Mouse (Mus musculus) ES-E14 (cell line): Measurements from ENCODE around the gene Mest. TPM values are rescaled to one million over a fixed set of nuclear protein-coding genes. Genes with fewer than 3 reads are reported as not detected.

Experiments used
- DNase-seq: peaks from one replicate; pipeline ENCODE4 v3.0.0-alpha.2; 2013; ENCODE audit warnings: low read depth, low spot score
- H3K27ac ChIP-seq: 2 replicates; pipeline ENCODE4 v1.5.1; 2012; ENCODE audit warnings: low read depth, mild to moderate bottlenecking, low read length, moderate library complexity, mixed read lengths; ENCODE audit not compliant: poor library complexity, insufficient read depth, severe bottlenecking
- H3K36me3 ChIP-seq: 2 replicates; pipeline ENCODE4 v1.6.1; 2012; ENCODE audit warnings: mild to moderate bottlenecking, low read length, moderate library complexity, mixed read lengths; ENCODE audit not compliant: control insufficient read depth, poor library complexity, insufficient read depth, severe bottlenecking
- H3K4me1 ChIP-seq, 2 experiments: fragments of 150-350 bp in 1 of 2; sonication (generic) in 1 of 2; 2 replicates each; pipeline ENCODE4 v1.6.1; 2012; ENCODE audit warnings: low read length in 2 of 2, mild to moderate bottlenecking in 1 of 2, mixed read lengths in 1 of 2; ENCODE audit not compliant: control insufficient read depth in 2 of 2, insufficient read depth in 2 of 2, poor library complexity in 1 of 2
- H3K4me3 ChIP-seq, 2 experiments: fragments of 150-350 bp in 1 of 2; sonication (generic) in 1 of 2; 2 replicates each; pipeline ENCODE4 v1.5.1; 2012; ENCODE audit warnings: low read length in 2 of 2, low read depth in 1 of 2, mild to moderate bottlenecking in 1 of 2, mixed read lengths in 1 of 2; ENCODE audit not compliant: insufficient read depth in 1 of 2, poor library complexity in 1 of 2, severe bottlenecking in 1 of 2
- H3K9ac ChIP-seq: 2 replicates; pipeline ENCODE4 v1.6.1; 2012; ENCODE audit warnings: low read depth, mild to moderate bottlenecking, low read length, mixed read lengths; ENCODE audit not compliant: poor library complexity, insufficient read depth, severe bottlenecking
- H3K9me3 ChIP-seq: fragments of 150-350 bp; sonication (generic); 2 replicates; pipeline ENCODE4 v1.6.1; 2012; ENCODE audit warnings: low read depth, mild to moderate bottlenecking, low read length; ENCODE audit not compliant: control insufficient read depth, insufficient read depth
- CHD2 ChIP-seq: IDR thresholded peaks from 2 replicates; pipeline ENCODE4 v1.6.1; 2014; ENCODE audit warnings: mild to moderate bottlenecking, low read depth, low read length, inconsistent platforms
- HCFC1 ChIP-seq: IDR thresholded peaks from 2 replicates; pipeline ENCODE4 v1.6.1; 2012; ENCODE audit warnings: low read length, inconsistent platforms, borderline replicate concordance; ENCODE audit not compliant: insufficient read depth
- MAFK ChIP-seq: IDR thresholded peaks from 2 replicates; pipeline ENCODE4 v1.6.1; 2014; ENCODE audit warnings: mild to moderate bottlenecking, low read depth, low read length, inconsistent platforms; ENCODE audit not compliant: insufficient read depth
- ZC3H11A ChIP-seq: IDR thresholded peaks from 2 replicates; pipeline ENCODE4 v1.6.1; 2012; ENCODE audit warnings: low read depth, mild to moderate bottlenecking, inconsistent platforms, low read length, borderline replicate concordance
- ZNF384 ChIP-seq: IDR thresholded peaks from 2 replicates; pipeline ENCODE4 v1.6.1; 2012; ENCODE audit warnings: low read depth, low read length, inconsistent platforms
- in situ Hi-C, 2 experiments: fragments of 600-800 bp; cut with MboI; formaldehyde crosslinking; loops; one replicate each; pipeline ENCODE4 v1.15.1; 2025; ENCODE audit warnings: low sequenced_read_pairs in 2 of 2, inconsistent platforms in 1 of 2; ENCODE audit not compliant: unreplicated experiment in 2 of 2
- total RNA-seq: library from RNA; depleted of rRNA; stranded (reverse); fragments of 300-350 nt; gene quantifications from 2 replicates; pipeline ENCODE4 v1.2.3, GENCODE M21; 2012

The Mest gene
- total RNA-seq, 1 experiment = 223 TPM

- H3K9me3 ChIP-seq = no peaks in the 10 kb centered on the region
- H3K27ac ChIP-seq = no peak overlapping the region
- no peak for TF ChIP-seq MAFK
- TF ChIP-seq HCFC1 = no peak
- no peak for TF ChIP-seq CHD2
- H3K4me3 ChIP-seq = no peak overlapping the region
- H3K4me1 ChIP-seq = no peaks in the 10 kb centered on the region
- DNase-seq = no peak
- no peak overlapping the region for H3K9ac ChIP-seq
- in situ Hi-C loops = no loop called here
- no peaks in the 10 kb centered on the region for H3K36me3 ChIP-seq
These were observed 23.2 kb upstream of the Mest start for GRCm38 (mm10) chr6:30700182-30700581.

GRCm38 (mm10) chr6:30702881-30703280 lies 20.5 kb upstream of the Mest start:
- Histone ChIP-seq H3K27ac (no peak overlapping the region), H3K36me3 (no peaks in the 10 kb centered on the region), H3K4me3 (no peak overlapping the region), H3K9me3 (no peaks in the 10 kb centered on the region), H3K9ac (no peak overlapping the region), H3K4me1 (no peaks in the 10 kb centered on the region)
- no peak for TF ChIP-seq ZNF384
- TF ChIP-seq HCFC1 = no peak
- TF ChIP-seq MAFK = no peak
- TF ChIP-seq ZC3H11A = no peak
- no peak for TF ChIP-seq CHD2
- in situ Hi-C loops = no loop called here
- no peak for DNase-seq

- Histone ChIP-seq H3K9ac (no peak overlapping the region), H3K4me1 (no peaks in the 10 kb centered on the region), H3K36me3 (no peaks in the 10 kb centered on the region), H3K27ac (no peak overlapping the region), H3K4me3 (no peak overlapping the region), H3K9me3 (no peaks in the 10 kb centered on the region)
- in situ Hi-C loops = no loop called here
- TF ChIP-seq ZNF384 = no peak
- no peak for TF ChIP-seq ZC3H11A
- TF ChIP-seq MAFK = no peak
- no peak for TF ChIP-seq CHD2
- TF ChIP-seq HCFC1 = no peak
- DNase-seq = no peak
These were observed 19.9 kb upstream of the Mest start for GRCm38 (mm10) chr6:30703476-30703875.

- in situ Hi-C loops = no loop called here
- Histone ChIP-seq H3K36me3 (no peaks in the 10 kb centered on the region), H3K9ac (no peak overlapping the region), H3K27ac (no peak overlapping the region), H3K4me1 (no peaks in the 10 kb centered on the region), H3K4me3 (no peak overlapping the region), H3K9me3 (no peaks in the 10 kb centered on the region)
- DNase-seq = no peak
- no peak for TF ChIP-seq ZC3H11A
- TF ChIP-seq CHD2 = no peak
- no peak for TF ChIP-seq ZNF384
- no peak for TF ChIP-seq MAFK
- TF ChIP-seq HCFC1 = no peak
These were observed 19.3 kb upstream of the Mest start for GRCm38 (mm10) chr6:30703977-30704602.

- Histone ChIP-seq H3K9me3 (no peaks in the 10 kb centered on the region), H3K9ac (no peak overlapping the region), H3K27ac (no peak overlapping the region), H3K36me3 (no peaks in the 10 kb centered on the region), H3K4me3 (no peak overlapping the region), H3K4me1 (no peaks in the 10 kb centered on the region)
- in situ Hi-C loops = no loop called here
- TF ChIP-seq MAFK (no peak), ZC3H11A (no peak), ZNF384 (no peak), HCFC1 (no peak), CHD2 (no peak)
- no peak for DNase-seq
These were observed 14.2 kb upstream of the Mest start for GRCm38 (mm10) chr6:30709115-30709514.
